In genomic region chr2:70807678-70808077, GRCm38 (mm10) we compare ENCODE assay signal across 7 mouse cellular contexts. TPM values are rescaled to one million over a fixed set of nuclear protein-coding genes. Genes with fewer than 3 reads are reported as not detected.
DNase-seq lines count a peak whose midpoint lies in the region; ATAC-seq and TF ChIP-seq lines count a peak whose summit lies in the region.
"Not testable (repeated sequence)": the region's sequence is repeated elsewhere in the genome, so short reads cannot be mapped to it uniquely, and the experiment has no call there.

No protein-coding gene starts in this region.

- peaks cover 66% of the 10 kb centered on the region for H3K79me2 ChIP-seq in MEL (ENCODE audit: control insufficient read depth, insufficient read depth, low read length, poor library complexity)

- peak overlapping the region; percentile 7; the same call in 1 of the 2 replicates for H3K4me3 ChIP-seq in E14TG2a.4 (replicated peaks; ENCODE audit: low read length)
- not testable (repeated sequence) for H3K4me3 ChIP-seq in ES-Bruce4 (ENCODE audit: low read depth, low read length); MEL (ENCODE audit: control insufficient read depth in 1 of 2, insufficient read depth in 1 of 2, low read depth in 2 of 2, low read length in 2 of 2); midbrain, embryonic 11.5 days (ENCODE audit: low read depth, low read length)

- 88% methylated on average over 3 of the region's 3 CpGs for WGBS in midbrain, embryonic 11.5 days

- not testable (repeated sequence) for H3K27me3 ChIP-seq in E14TG2a.4 (ENCODE audit: insufficient read depth, low read length); ES-Bruce4 (ENCODE audit: control insufficient read depth, insufficient read depth, low read length, poor library complexity, severe bottlenecking); MEL (ENCODE audit: control insufficient read depth in 1 of 2, insufficient read depth in 2 of 2, low read length in 2 of 2); midbrain, embryonic 11.5 days (ENCODE audit: control insufficient read depth, insufficient read depth, low read length)

- 0 out of 2 replicates have a peak, but pooled peaks have one; percentile 15 for ATAC-seq in common myeloid progenitor, adult 5-6 weeks (replicated peaks; ENCODE audit: low read depth, poor library complexity, severe bottlenecking)
- ATAC-seq in megakaryocyte progenitor cell, adult 5-6 weeks (replicated peaks; ENCODE audit: poor library complexity) = peak; percentile 31; the same call in 1 of the 2 replicates
- ATAC-seq in midbrain, embryonic 11.5 days (ENCODE audit: low FRiP score) = not testable (repeated sequence)

- not testable (repeated sequence) for TF ChIP-seq POLR2A in ES-Bruce4 (IDR thresholded peaks at IDR 0.05; ENCODE audit: insufficient read depth, low read length); MEL (IDR thresholded peaks at IDR 0.05; ENCODE audit: control insufficient read depth in 1 of 2, insufficient read depth in 1 of 2, low read depth in 1 of 2, low read length in 2 of 2, poor library complexity in 1 of 2)

- H3K36me3 ChIP-seq in E14TG2a.4 (ENCODE audit: insufficient read depth, low read length); ES-Bruce4 (ENCODE audit: control insufficient read depth, insufficient read depth, low read length, poor library complexity, severe bottlenecking); midbrain, embryonic 11.5 days (ENCODE audit: control insufficient read depth, insufficient read depth, low read length): not testable (repeated sequence)
- H3K36me3 ChIP-seq in MEL (ENCODE audit: control insufficient read depth in 1 of 2, insufficient read depth in 2 of 2, low read length in 2 of 2) = peaks cover 7 to 21% of the 10 kb centered on the region in 2 experiments

- H3K4me2 ChIP-seq in midbrain, embryonic 11.5 days = not testable (repeated sequence)

- H3K4me1 ChIP-seq in E14TG2a.4 (replicated peaks; ENCODE audit: low read depth, low read length) (peaks cover 83% of the 10 kb centered on the region), MEL (ENCODE audit: control insufficient read depth in 1 of 2, insufficient read depth in 2 of 2, low read length in 2 of 2) (peaks cover 11 to 12% of the 10 kb centered on the region in 2 experiments)
- not testable (repeated sequence) for H3K4me1 ChIP-seq in ES-Bruce4 (ENCODE audit: control insufficient read depth, insufficient read depth, low read length); midbrain, embryonic 11.5 days (ENCODE audit: control insufficient read depth, insufficient read depth, low read length)

- peak overlapping the region; percentile 71 for H3K27ac ChIP-seq in ES-Bruce4 (ENCODE audit: insufficient read depth, low read length)
- not testable (repeated sequence) for H3K27ac ChIP-seq in MEL (ENCODE audit: control insufficient read depth, low read depth, low read length); midbrain, embryonic 11.5 days (ENCODE audit: low read depth, low read length)

- TF ChIP-seq EP300 in ES-Bruce4 (IDR thresholded peaks at IDR 0.05; ENCODE audit: insufficient read depth, low read depth, low read length) = not testable (repeated sequence)
- peak in 1 of 2 experiments; percentile 50; a peak in 1 of 4 replicates for TF ChIP-seq EP300 in MEL (IDR thresholded peaks at IDR 0.05; ENCODE audit: low read depth in 1 of 2, low read length in 2 of 2)

- not testable (repeated sequence) for TF ChIP-seq CTCF in E14TG2a.4 (conservative IDR thresholded peaks at IDR 0.05; ENCODE audit: low read length); ES-Bruce4 (IDR thresholded peaks at IDR 0.05; ENCODE audit: low read depth, low read length); MEL (IDR thresholded peaks at IDR 0.05 in 2 of 3, conservative IDR thresholded peaks at IDR 0.05 in 1 of 3; ENCODE audit: control insufficient read depth in 1 of 3, insufficient read depth in 1 of 3, low read depth in 2 of 3, low read length in 3 of 3, poor library complexity in 1 of 3, severe bottlenecking in 1 of 3)

- not testable (repeated sequence) for TF ChIP-seq RAD21 in MEL (IDR thresholded peaks at IDR 0.05; ENCODE audit: low read depth, low read length)

- H3K9ac ChIP-seq in ES-Bruce4 (ENCODE audit: low read depth, poor library complexity, severe bottlenecking); MEL (ENCODE audit: control insufficient read depth, low read depth, low read length, poor library complexity, severe bottlenecking); midbrain, embryonic 11.5 days (ENCODE audit: low read length): not testable (repeated sequence)

- not testable (repeated sequence) for H3K9me3 ChIP-seq in E14TG2a.4 (ENCODE audit: low read length); ES-Bruce4 (replicated peaks; ENCODE audit: control insufficient read depth, insufficient read depth, low read length, poor library complexity, severe bottlenecking); MEL (replicated peaks; ENCODE audit: insufficient read depth, low read length); midbrain, embryonic 11.5 days (ENCODE audit: control insufficient read depth, low read length)

- DNase-seq in 416B (ENCODE audit: low read depth) (peak; percentile 26), MEL (ENCODE audit: low read depth, low spot score) (peak; percentile 52)
- DNase-seq in midbrain, embryonic 11.5 days (ENCODE audit: low spot score, missing footprints) = peak; percentile 26

TF ChIP-seq in MEL, 35 proteins besides CTCF, POLR2A, EP300 and RAD21:
- TF ChIP-seq TBP (IDR thresholded peaks at IDR 0.05; ENCODE audit: low read depth, low read length) (peak; percentile 94), GATA1 (IDR thresholded peaks at IDR 0.05; ENCODE audit: low read depth, low read length) (peak; percentile 11; the same call in 1 of the 2 replicates), RCOR1 (IDR thresholded peaks at IDR 0.05; ENCODE audit: low read depth, low read length) (peak; percentile 39; the same call in 1 of the 2 replicates)

RNA-seq across cellular contexts. Expression of gene Tlk1, which starts 17.9 kb away (rescaled TPM):
- polyA plus RNA-seq in ES-Bruce4 (2011; ENCODE audit: insufficient read depth, insufficient read length, low read depth, missing spikeins) (83.4 and 89.0 TPM in 2 replicates), MEL (2012; ENCODE audit: insufficient read depth in 1 of 2, insufficient read length in 2 of 2, low read depth in 1 of 2, low replicate concordance in 2 of 2, missing spikeins in 1 of 2) (10 to 100 TPM; 56.6 to 57.0 TPM)
- total RNA-seq in MEL (2012; rRNA removed) = 20.5 and 23.6 TPM in 2 replicates
- 88.6 and 89.8 TPM in 2 replicates for total RNA-seq in common myeloid progenitor, adult 5-6 weeks (2017)
- 71.7 and 80.6 TPM in 2 replicates for total RNA-seq in megakaryocyte progenitor cell, adult 5-6 weeks (2015)
- total RNA-seq in megakaryocyte progenitor cell, adult 5-6 weeks (2017) = 41.5 and 45.2 TPM in 2 replicates
- polyA plus RNA-seq in midbrain, embryonic 11.5 days (2014; fragmentation: Nextera tagmentation; extraction: Ambion mirVana) = 44.6 and 45.2 TPM in 2 replicates
